Mouse (Mus musculus) right cerebral cortex, postnatal 10 days (tissue): ENCODE results near the gene Ly6g6d.
A peak's percentile ranks its signal among the peaks of the same experiment; 100 is the strongest.
"Not testable (repeated sequence)": the region's sequence is repeated elsewhere in the genome, so short reads cannot be mapped to it uniquely, and the experiment has no call there.

Experiments used
- DNase-seq, 2 experiments: peaks; one replicate each; pipeline ENCODE4 v3.0.0; 2021; ENCODE audit warnings: low spot score in 2 of 2

Ly6g6d gene

DNA sequence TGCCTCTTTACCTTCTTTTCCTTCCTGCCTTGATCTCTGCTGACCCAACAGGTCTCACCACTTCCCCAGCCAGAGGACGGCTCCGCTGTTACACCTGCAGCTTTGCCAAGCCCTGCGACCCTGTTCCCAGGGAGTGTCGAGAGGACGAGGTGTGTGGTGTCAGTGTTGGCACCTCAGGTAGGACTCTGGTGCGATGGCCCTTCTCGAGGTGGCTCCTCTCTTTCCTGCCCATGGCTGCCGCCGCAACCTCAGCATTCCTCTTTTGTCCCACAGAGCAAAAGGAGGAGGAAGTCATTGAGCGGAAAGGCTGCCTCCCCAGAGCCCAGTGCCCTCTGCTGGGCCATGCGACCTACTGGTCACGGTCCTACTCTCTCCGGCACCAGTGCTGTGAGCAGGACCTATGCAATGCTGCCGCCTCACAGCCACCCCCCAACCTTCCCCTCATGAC is at the start of gene Ly6g6d:
Gene Ly6g6d (minus strand): TSS at position 280 of the 448 bp plus-strand sequence.
- DNase-seq: peak in 1 of 2 experiments; percentile 50

GRCm38 (mm10) chr17:35127017-35127416 is 49.2 kb upstream of the Ly6g6d start:
- DNase-seq: no peak

DNA sequence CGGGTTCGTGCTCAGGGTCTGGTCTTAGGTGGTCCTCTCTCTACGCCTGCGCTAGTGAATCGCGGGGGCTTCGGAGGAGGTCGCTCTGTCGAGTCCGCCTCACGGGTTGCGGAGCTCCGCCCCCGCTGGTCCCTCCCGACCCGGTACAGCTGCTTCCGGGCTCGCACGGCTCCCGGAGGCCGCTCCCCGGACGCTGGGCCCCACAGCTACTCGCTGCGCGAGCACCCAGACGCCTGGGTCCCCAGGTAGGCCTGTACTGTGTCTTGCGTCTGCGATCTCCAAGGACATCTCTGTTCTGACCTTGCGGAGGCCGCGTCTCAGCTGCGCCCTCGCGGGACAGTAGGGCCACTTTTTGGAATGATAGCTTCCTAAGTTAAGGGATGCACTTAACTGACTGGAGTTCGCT is 48.3 kb upstream of the Ly6g6d start, which contains the start of gene D17H6S53E:
Gene D17H6S53E (plus strand): TSS at position 168 of the 406 bp plus-strand sequence.
- DNase-seq: peak; percentile 84 to 86

DNA sequence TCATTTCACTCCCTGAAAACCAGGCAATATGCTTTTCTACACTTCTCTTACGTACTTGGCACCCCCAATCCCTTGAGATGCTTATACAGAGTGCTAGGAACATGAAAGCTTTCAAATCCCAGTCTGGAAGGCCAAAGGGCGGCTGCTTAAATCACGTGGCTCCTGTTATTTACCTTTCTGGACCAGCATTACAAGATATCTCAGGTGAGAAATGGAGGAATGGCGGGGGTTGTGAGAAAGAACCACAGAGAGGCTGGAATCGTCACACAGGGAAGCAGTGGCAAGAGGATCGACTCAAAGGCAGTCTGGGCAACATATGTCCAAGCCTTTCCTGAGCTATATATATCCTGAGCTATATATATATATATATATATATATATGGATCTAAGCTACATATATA is 47.7 kb upstream of the Ly6g6d start:
- no peak for DNase-seq

DNA sequence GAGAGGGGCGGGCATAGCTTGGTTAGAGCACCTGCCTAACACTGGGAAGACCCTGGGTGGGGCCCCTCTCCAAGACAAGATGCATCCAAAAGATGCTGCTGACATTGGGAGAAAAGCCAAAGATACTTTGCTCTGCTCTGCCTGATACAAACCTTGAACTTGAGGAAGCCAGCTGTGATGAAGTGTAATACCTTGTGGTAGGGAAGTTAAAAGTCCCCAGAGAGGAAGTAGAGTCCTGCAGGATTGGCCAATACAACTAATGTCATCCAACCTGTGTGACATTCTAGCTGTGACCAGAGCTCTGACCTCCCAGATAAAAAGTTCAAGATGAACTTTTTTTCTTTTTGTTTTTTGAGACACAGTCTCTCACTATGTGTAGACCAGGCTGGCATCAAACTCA is 47.2 kb upstream of the Ly6g6d start:
- no peak for DNase-seq

DNA sequence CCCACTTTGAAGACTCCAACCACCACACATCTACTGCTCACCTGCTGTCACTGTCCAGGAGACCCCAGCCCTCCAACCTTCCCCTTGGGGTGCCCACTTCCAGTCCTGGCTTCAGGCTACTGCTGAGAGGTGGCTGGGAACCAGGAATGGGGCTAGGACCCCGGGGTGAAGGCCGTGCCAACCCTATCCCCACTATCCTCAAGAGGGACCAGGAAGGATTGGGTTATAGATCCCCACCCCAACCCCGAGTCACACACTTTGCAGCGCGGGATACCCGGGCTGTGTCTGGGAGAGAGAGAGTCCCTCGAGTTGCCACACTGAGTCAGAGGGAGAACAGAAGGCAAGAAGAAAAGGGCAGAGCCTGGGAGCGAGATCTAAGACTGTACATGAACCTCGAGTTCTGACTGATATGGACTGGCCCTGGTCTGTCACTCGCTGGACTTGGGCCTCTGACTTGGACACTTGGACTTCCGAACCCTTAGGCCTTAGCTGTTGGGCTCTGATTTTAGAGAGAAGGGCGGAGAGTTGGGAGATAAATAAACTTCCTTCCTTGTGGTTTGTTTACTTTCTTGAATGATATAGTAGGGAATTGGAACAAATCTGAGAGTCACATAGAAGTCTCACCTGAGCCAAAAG is 46.5 kb upstream of the Ly6g6d start:
- DNase-seq: not testable (repeated sequence)

- DNase-seq: not testable (repeated sequence)
Measured at GRCm38 (mm10) chr17:35123287-35123686, 45.4 kb upstream of the Ly6g6d start.

DNA sequence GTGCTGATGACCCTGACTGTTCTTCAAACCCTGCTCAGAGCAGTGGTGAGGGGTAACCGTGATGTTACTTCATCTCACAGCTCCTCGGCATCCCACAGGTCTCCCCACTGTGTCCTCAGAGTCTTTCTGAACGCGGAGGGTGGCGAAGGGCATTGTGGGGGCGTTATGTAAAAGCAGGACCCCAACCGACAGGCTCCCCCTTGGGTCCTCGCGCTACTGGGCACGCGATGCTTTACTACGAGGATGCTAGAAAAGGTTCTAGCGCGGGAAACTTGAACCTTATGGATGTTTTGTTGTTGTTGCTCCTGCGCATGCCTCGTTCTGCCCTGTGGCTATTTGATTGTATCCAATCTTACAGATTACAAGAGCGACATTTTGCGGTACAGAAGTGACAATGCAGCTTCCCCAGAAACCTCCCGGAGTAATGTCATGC is 44.0 kb upstream of the Ly6g6d start, which contains the start of gene Csnk2b:
Gene Csnk2b (minus strand): TSS at position 183 of the 433 bp plus-strand sequence.
- DNase-seq: peak; percentile 79 to 85

- DNase-seq: peak; percentile 99
Measured at GRCm38 (mm10) chr17:35121143-35121799, 43.4 kb upstream of the Ly6g6d start, which contains the start of gene Gpank1. TSS of gene Gpank1 (plus strand) at chr17:35121455.

DNA sequence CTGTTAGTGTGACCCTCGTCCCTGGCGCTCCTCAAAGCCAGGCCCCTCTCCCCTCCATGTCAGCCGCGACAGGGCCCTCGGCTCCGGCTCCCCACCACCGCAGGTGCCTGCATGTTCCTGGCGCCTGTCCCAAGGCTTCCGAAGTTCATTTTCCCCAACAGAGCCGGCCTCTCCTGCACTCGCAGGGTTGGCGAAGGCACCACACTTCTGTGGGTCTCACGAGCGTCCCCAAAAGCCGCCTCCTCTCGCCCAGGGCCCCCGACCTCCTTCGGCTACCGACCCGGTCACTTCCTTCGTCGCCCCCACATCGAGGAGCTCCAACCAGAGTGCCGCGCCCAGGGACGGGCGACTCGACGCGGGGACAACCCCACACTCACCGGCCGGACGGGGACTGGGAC is 42.9 kb upstream of the Ly6g6d start:
- peak; percentile 61 to 62 for DNase-seq

DNA sequence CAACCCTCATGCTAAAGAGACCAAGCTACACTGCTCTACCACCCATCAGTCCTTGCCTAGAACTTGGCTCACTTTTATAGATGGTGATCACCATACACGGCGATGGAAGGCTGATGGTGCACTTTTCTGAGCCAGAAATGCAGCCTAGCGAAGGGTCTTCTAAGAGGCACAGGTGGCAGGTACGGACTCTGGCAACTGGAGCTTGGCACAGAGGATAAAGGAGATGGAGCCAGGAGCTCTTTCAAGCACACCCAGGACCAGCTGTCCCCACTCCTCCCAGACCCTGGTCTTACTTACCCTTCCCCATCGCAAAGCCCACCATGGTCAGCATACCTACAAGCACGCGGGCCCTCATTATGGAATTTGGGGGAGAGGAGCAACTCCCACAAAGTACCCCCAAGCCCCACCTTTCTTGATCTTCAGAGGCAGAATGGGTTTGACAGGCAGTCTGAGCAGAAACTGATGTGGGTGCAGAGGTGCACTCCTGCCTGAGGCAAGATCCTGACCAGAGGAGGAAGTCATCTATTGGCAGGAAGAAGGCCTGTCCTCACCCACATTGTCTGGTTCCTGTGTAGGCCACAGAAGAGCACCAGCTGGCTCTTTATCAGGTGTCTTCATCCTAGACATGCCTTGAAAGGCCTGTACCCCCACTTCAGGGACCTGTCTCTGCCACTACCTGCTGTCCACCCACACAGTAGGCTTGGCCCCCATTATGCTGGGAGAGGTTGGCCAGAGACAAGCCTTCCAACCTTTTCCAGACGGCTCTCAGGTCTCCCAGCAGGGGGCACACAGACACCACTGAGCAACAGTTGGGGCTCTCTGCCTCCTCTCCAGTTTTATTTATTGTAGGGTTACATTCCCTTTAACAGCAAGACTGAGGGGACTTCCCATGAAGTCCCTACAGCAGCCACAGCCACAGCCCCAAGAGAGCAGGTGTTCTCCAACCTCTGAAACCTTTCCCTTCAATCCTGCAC is 37.5 kb upstream of the Ly6g6d start, which contains the start of gene Ly6g5b:
Gene Ly6g5b (minus strand): TSS at position 383 of the 974 bp plus-strand sequence.
- no peak for DNase-seq

DNA sequence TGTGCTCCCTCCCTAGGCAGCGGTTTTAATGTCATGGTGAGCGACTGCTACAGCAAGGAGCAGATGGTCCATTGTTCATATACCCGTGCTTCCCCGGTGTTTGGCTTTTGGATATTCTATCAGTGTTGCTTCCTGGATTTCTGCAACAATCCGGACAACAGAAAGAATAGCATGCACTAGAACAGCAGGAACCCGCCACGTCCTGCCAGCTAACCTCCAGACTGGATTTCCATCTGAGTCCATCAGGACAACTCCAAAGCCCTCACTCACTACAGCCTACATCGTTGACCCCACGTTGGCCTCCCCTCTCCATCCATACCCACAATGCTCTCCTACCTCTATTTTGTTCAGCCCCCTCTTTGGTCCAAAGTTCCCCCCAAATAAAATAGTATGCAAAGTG is 33.9 kb upstream of the Ly6g6d start:
- no peak for DNase-seq

- DNase-seq: no peak
Measured at GRCm38 (mm10) chr17:35108097-35108496, 30.2 kb upstream of the Ly6g6d start, which contains the start of gene Ly6g5c. TSS of gene Ly6g5c (plus strand) at chr17:35108279.

GRCm38 (mm10) chr17:35106522-35106921 is 28.7 kb upstream of the Ly6g6d start:
- DNase-seq: no peak

GRCm38 (mm10) chr17:35105740-35106389 is 28.0 kb upstream of the Ly6g6d start:
- no peak for DNase-seq

- DNase-seq: no peak
Measured at GRCm38 (mm10) chr17:35104754-35105153, 26.9 kb upstream of the Ly6g6d start.

DNA sequence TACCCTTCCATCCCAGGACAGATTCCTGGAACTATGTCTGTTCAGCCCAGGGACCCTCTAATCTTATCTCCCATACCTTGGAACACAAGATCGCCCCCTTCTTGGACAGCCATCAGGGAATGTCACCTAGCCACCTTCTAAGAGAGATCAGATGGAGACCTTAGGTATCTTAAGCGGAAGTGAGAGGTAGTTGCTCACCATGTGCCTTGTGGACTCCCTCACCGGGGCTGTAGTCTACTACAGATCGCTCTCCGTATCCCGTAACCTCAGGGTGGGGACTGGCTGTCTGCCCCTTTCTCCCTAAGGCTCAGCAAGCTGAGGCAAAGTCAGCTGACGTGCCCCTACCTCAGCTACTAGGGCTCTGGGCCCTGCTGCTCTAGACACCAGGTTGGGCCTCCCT is 26.2 kb upstream of the Ly6g6d start:
- DNase-seq: no peak

DNA sequence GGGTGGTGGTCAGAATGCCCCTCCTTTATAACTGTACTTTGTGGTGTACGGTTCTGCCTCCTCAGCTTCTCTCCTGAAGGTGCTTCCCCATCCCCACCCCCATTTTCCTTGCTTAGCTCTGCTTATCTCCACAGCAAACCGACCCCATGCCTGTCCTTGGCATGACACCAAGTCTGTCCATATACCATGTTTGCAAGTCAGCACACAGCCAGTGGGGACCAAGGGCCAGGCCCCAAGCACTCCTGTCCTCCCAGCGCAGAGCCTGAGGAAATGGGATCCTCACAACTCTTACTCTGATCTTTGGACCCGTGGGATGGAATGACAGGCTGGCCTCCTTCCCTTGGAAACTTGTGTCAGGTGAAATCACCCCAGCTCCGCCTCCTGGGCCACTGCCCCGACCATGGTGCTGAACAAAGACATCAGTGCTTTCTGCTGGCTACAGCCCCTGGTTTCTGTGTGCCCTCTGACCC is 25.4 kb upstream of the Ly6g6d start:
- DNase-seq: no peak

DNA sequence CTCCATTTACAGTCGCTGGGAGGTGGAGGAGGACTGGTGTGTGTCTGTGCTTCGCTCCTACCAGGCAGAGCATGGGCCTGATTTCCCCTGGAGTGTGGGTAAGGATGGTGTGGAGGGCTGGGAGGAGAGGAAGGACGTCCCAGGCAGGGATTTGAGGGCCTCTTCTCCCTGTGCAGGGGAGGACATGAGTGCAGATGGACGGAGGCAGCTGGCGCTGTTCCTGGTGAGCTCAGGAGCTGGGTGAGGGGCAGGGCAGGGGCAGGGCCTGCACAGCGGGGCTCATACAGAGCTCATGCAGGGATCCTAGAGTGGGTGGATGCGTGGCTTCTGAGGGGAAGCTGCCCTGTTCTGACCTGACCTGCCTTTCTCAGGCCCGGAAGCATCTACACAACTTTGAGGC is 24.4 kb upstream of the Ly6g6d start:
- no peak for DNase-seq

DNA sequence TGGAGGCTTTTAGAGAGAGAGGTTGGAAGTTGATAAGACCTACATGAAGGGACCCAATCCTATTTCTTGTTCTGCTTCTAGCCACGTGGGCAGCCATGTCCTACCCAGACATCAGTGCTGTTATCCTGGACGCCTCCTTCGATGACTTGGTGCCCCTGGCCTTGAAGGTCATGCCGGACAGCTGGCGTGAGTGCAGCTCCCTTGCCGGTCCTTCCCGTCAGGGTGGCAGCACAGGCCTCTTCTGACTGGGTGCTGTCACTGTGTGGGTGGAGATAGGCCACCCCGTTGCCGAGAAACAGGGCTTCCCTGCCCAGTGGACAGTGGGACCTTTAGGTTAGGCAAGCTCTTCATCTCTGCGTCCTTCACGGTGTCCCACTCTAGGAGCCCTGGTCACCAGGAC is 23.3 kb upstream of the Ly6g6d start:
- no peak for DNase-seq

DNA sequence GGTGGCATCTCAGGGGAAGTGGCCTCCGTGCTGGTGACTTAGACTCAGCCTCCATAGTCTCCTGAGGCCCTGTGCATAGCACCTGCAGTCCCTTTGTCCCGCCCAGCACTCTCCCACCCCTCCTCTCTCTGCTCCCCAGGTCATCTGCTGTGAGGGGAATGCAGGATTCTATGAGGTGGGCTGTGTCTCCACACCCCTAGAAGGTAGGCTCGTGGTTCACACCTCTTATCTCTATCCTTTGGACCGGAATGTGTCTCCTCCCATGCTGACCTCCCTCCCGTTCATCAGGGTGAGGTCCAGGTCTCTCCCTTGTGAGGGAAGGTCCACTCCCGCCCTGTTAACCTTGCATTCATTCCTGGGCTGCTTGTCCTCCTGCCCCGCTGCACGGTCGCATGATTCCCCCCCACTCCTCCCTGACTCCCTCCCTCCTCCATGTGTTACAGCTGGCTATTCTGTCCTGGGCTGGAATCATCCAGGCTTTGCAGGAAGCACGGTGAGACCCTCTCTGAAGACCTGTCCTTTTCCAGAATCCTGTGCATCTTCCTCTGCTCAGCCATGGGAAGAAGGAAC is 22.4 kb upstream of the Ly6g6d start:
- no peak for DNase-seq
